Mouse (Mus musculus) cerebellum, postnatal 36 days (tissue): ENCODE measurements around the gene Gad1.

ENCODE experiments used
- DNase-seq, 2 experiments: peaks; one replicate each; pipeline ENCODE4 v3.0.0; 2021 to 2022; ENCODE audit warnings: mixed read lengths in 2 of 2

Gad1 gene

DNA sequence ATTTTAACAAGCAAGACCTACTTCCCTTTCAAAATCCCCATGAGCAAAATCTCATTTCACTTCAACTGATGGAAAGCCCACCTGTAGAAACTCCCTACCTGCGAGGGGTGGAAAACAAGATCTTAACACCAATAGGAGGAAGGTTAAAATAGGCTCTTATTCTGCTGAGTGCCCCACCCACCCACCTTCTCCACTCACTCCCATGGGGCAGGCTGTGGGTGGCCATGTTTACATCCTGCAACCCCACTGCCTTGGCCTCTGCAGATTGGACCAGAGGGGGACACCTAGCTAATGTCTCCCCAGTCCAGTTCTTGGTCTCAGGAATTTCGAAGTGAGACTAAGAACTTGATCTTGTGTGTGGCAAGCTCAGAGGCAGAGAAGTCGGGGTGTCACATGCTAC, 77.0 kb downstream of the Gad1 start:
- DNase-seq, result no peak

DNA sequence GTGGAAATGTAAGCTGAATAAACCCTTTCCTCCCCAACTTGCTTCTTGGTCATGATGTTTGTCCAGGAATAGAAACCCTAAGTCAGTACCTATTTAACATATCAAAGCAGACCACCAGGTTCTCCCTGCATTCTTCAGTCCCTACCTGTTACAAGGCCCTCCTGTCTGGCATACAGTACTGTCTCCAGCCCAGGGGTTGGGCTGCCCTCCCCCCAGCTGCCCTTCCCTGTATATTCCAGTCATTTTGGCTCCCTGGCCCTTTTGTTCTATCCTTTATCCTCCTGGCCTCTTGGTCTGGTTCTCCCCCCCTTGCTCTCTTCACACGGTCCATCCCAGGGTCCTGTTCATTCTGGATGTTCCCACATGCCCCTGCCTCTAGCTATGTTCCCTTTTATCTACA, 78.4 kb downstream of the Gad1 start:
- DNase-seq, result no peak

DNA sequence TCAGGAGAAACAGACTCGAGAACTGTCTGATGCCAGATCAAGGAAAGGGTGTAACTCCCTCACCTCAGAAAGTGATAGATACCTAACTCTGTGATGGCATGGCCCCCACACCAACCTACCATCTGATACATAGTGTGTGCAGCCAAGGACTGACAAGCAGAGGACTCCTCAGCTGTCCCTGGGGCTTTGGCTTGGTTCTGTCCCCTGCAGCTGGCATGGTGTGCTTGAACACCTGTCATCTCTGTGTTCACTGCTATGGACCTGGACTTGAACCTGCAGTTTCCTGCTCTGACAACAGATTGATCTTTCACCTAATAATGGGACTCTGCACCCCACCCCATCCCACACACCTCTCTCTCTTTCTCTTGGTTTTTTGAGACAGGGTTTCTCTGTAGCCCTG, 79.5 kb downstream of the Gad1 start:
- DNase-seq, result no peak

DNA sequence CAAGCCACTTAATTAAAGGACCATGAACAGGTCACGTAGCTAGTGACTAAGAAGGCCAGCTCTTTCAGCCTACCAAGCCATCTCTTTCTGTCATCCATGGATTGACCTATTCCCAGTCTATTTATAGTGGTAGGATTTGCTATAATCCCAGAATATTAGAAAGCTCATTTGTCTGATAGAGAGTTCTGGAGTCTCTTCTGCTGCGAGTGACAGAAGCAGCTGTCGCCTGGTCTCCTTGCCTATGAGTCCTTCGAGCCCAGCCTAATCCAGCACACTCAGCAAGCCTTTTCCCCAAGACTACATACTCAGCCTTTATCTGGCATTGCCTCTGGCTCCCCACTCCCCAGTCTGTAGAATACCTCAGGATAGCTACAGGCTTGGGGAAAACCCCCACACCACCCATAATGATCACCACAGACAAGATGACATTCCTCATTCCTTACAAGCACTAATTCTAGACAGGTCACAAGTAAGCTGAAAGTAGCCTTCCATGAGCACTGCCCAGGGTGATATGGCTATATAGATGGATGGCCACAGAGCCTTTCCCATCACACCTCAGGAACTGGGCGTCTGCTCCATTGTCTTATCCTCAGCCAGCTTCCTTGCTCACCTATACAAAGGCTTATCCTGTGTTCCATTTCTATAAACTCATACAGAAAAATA, 81.3 kb downstream of the Gad1 start:
- no peak for DNase-seq

DNA sequence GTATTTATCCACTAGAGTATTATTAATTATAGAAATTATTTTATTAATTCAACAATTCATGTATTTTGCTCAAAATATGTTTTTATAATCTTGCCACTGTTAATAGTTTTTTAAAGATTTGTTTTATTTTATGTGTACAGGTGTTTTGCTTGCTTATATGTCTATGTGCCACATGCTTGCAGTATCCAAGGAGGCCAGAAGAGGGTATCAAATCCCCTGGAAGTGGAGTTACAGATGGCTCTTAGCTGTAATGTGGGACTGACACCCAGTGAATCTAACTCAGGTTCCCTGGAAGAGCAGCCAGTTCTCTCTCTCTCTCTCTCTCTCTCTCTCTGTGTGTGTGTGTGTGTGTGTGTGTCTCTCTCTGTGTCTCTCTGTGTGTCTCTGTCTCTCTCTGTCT, 88.1 kb downstream of the Gad1 start:
- no peak for DNase-seq

DNA sequence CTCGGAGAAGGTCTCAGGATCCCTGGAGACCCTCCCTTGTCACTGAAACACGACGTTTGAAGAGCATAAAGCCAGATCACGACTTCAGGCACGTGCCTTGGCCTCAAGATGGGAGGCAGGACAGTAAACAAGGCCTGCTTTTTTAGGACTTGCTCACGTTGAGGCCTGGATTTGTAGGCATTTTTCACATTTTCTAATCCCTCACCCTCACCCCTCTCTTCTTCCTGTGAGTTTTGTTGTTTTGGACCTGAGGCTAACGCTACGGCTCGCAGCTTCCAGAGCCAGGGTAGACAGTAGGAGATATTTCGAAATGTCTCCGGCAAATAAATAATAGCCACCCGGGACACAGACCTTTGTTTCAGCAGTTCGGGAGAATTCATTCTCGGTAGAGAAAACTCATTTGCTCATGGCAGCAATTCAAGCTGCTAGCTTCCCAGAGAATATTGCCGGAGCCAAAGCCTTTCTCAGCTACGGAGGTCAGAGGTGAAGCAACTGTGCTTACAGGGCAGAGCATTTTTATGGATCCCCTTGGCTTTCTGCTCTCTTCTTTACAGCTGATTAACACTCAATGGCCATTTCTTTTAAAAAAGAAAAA, 90.2 kb downstream of the Gad1 start:
- no peak for DNase-seq

DNA sequence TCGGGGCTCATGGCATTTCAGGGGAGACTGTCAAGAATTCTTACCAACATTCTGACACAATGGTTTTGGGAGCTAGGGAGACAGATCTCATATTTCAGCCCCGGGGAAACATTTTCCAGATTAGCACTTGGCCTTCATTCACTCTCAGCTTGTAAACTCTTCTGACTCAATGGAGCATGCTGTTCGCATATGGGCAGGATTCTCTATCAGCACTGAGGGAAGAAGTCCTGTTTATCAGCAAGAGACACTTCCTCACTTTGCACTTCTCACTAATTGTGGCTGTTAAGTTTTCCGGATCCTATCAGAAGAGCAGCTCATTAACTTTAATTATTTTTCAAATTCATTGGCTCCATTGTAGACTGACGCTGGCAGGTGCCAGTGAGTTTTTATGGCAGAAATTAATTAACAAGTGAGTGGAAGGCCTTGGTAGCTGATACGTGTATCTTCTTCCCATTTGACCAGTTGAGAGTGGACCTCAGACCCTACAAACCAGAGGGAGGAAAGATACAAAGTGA, 92.5 kb downstream of the Gad1 start:
- no peak for DNase-seq

DNA sequence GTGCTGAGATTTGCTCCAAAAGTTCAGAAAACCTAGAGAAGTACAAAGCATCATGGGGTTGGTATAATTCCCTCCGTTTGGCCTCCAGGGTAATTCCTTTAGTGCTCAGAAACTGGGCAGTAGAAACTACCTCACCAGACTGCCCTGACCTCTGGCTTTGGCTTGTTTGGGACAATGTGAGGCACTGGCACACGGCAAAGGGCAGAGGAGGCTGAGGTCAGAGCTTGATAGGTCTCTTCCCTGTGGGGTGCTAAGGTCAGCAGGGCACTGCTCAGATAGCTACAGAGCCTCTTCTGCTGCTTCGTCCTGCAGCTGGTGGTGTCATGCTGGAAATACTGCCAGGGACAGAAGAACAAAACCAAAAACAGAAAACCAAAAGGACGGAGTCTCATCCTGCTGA, 94.8 kb downstream of the Gad1 start:
- DNase-seq, result no peak

DNA sequence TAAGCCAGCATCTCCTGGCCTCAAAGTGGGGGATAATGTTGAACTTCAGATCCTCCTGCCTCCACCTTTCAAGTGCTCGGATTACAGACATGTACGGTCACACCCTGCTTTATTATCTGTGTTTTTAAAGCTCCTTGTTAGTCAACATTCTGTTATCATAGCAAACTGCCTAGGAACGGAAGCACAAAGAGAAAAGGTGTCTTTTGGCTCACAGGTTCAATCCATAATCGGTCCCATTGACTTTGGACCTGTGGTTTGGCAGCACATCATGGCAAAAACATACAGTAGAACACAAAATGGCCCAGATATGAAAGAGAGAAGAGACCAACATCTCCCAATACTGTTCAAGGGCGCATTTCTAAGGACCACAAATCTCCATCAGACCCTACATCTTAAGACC, 95.4 kb downstream of the Gad1 start:
- DNase-seq, result no peak

DNA sequence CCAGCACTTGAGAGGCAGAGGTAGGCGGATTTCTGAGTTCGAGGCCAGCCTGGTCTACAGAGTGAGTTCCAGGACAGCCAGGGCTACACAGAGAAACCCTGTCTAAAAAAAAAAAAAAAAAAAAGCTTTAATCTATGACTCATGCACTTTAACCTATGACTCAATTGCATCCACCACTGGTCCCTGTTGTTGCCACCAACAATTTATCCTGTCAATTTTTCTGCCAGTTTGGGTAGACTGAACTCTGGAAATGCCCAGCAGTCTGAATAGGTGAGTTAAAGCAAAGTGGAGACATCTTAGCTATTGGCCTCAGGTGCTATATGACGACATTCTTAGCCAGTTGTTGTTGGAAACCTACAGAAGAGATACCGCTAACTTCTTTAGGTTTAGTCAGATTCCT, 96.6 kb downstream of the Gad1 start:
- DNase-seq, result no peak
